Mouse (Mus musculus): Measurements from ENCODE around the gene Gm20388. TPM values are rescaled to one million over a fixed set of nuclear protein-coding genes. Genes with fewer than 3 reads are reported as not detected.

Gene Gm20388
- polyA plus RNA-seq, 1 experiment from 2014 or later: 3.6 TPM

DNA sequence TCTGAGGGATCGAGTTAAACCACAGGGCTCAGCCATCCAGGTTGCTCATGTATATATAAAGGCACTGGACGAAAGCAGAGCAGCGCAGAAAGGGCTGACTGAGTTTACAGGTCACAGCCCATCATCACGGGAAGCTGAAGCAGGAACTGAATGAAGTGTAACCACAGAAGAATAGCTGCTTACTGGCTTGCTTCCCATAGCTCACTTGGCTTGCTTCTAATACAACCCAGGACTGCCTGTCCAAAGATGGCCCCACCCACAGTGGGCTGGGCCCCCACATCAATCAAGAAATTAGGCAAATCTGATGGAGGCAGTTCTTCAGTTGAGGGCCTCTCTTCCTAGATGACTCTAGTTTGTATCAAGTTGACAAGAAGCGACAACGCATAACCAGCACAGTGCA is 4336.9 kb downstream of the Gm20388 start:
- H3K36me3 ChIP-seq (replicated peaks): peaks cover 50% of the 10 kb centered on the region
- DNase-seq (ENCODE audit: low spot score): no peak
- H3K27me3 ChIP-seq (replicated peaks; ENCODE audit: low read depth, poor library complexity, severe bottlenecking): no peaks in the 10 kb centered on the region
- WGBS: 93% methylated on average over 6 of the region's 6 CpGs
- H3K4me3 ChIP-seq: no peak overlapping the region
- peaks cover 6% of the 10 kb centered on the region for H3K9me3 ChIP-seq
- H3K27ac ChIP-seq (replicated peaks): no peak overlapping the region
- peaks cover 20% of the 10 kb centered on the region for H3K4me1 ChIP-seq

DNA sequence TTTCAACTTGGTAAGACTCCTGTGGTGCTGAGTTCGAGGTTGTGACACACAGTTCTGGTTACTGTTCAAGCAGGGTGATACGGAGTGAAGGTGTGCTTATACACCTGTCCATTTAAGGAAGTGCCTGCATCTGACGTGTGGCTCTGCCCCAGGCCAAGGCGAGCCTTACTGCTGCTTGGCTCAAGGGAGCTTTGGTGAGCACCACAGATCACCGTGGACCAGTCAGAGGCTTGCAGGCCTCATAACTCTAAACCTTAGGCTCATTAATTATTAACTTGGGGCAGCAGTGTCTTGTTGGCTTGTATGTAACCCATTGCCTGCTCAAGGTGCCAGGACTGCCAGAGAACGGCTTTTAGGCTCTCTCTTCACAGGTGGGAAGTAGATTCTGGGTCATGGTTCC is 4338.0 kb downstream of the Gm20388 start:
- WGBS: 96% methylated on average over 6 of the region's 6 CpGs

DNA sequence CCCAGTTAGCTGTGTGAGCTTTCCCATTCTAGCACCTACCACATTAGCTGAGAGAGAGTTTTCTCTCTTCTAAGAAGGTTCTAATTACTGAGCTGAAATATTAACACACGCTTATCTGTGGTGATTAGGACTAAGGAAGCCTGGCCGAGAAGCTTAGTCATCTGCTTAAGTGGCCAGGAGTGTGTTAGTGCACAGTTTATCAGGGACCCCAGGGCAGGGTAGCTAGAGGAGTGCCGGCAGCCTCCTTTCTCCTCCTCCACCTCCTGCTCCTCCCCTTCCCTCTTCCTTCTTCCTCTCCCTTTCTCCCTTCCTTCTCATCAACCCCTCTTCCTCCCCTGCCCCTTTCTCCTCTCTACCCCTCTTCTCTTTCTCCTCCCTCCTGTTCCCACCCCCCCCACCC is 4339.6 kb downstream of the Gm20388 start:
- Histone ChIP-seq H3K4me1 (peaks cover 24% of the 10 kb centered on the region), H3K36me3 (replicated peaks) (peaks cover 28% of the 10 kb centered on the region), H3K4me3 (no peak overlapping the region), H3K9me3 (no peaks in the 10 kb centered on the region), H3K27me3 (replicated peaks; ENCODE audit: low read depth, poor library complexity, severe bottlenecking) (no peaks in the 10 kb centered on the region), H3K27ac (replicated peaks) (peak overlapping the region; percentile 73)
- no peak for DNase-seq (ENCODE audit: low spot score)
- WGBS: 47% methylated on average over 3 of the region's 3 CpGs

More for the DNA sequence above, 4338.0 kb downstream of the Gm20388 start:
- no peak overlapping the region for H3K27ac ChIP-seq (replicated peaks)
- H3K4me1 ChIP-seq: peaks cover 24% of the 10 kb centered on the region
- H3K4me3 ChIP-seq: no peak overlapping the region
- H3K27me3 ChIP-seq (replicated peaks; ENCODE audit: low read depth, poor library complexity, severe bottlenecking): no peaks in the 10 kb centered on the region
- no peak for DNase-seq (ENCODE audit: low spot score)
- H3K9me3 ChIP-seq: peaks cover 4% of the 10 kb centered on the region
- peaks cover 39% of the 10 kb centered on the region for H3K36me3 ChIP-seq (replicated peaks)

DNA sequence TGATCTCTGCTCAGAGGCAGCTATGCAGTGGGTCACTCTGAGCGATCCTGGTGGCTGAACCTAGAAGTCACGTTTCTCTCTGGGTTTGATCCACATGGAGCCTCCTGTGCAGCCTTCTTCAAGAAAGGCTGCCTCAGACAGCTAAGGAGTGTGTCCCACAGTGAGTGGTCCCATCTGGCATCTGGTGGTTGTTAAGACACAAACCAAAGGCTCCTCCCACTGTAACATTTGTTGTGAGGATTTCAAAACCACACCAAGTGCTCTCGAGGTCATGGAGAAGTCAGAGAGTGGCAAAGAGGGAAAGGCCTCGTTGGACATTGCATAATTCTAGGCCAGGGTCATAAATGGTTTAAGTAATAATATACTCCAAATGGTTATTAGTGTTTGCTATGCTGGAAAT is 4340.1 kb downstream of the Gm20388 start:
- Histone ChIP-seq H3K27me3 (replicated peaks; ENCODE audit: low read depth, poor library complexity, severe bottlenecking) (no peaks in the 10 kb centered on the region), H3K4me3 (no peak overlapping the region), H3K27ac (replicated peaks) (peak overlapping the region; percentile 73), H3K9me3 (no peaks in the 10 kb centered on the region), H3K36me3 (replicated peaks) (peaks cover 26% of the 10 kb centered on the region), H3K4me1 (peaks cover 24% of the 10 kb centered on the region)
- peak; percentile 33 for DNase-seq (ENCODE audit: low spot score)
- WGBS: 34% methylated on average over 4 of the region's 4 CpGs

DNA sequence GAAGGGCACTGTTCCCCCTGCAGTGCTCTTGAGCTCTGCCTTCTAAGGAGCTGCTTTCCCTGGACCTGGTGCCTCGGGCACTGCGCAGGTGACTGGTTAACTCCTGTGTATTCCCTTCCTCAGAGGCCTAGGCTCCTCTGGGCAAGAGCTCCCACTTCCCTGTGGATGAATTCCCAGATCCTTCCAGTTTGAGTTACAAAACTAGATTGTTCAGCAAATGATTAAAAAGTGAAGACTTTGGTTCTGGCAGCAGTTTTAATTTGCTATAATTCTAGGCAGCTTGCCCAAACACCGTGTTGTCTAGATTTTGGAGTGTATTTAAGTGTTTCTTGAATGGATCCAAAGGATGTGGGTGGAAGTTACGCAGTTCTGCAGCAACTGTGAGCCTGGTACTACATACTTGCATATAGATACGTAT is 4341.9 kb downstream of the Gm20388 start:
- no peak overlapping the region for H3K27ac ChIP-seq (replicated peaks)
- no peaks in the 10 kb centered on the region for H3K9me3 ChIP-seq
- H3K36me3 ChIP-seq (replicated peaks): peaks cover 17% of the 10 kb centered on the region
- WGBS: 93% methylated on average over 5 of the region's 5 CpGs
- no peaks in the 10 kb centered on the region for H3K27me3 ChIP-seq (replicated peaks; ENCODE audit: low read depth, poor library complexity, severe bottlenecking)
- H3K4me1 ChIP-seq: peaks cover 34% of the 10 kb centered on the region
- DNase-seq (ENCODE audit: low spot score): no peak
- no peak overlapping the region for H3K4me3 ChIP-seq

DNA sequence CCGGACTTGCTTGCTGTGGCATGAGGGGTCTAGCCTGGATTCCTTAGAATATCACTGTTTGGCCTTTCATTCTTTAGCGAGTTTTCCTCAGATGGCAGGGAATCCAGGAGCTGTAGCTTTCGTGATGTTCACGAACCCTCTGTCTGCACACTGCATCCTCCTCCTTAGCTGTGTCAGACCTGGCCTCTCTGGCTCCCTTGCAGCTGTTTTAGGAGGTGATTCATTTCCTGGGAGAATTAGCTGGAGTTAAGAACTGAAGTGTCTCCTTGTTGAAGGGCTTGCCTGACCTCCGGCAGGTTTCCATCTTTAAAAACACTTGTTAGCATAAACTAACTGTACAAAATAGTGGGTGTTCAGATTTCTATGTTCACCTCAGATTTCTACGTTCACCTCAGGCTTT is 4343.3 kb downstream of the Gm20388 start:
- H3K9me3 ChIP-seq: no peaks in the 10 kb centered on the region
- H3K4me3 ChIP-seq: no peak overlapping the region
- no peaks in the 10 kb centered on the region for H3K27me3 ChIP-seq (replicated peaks; ENCODE audit: low read depth, poor library complexity, severe bottlenecking)
- peak overlapping the region; percentile 11; the same call in 1 of the 2 replicates for H3K27ac ChIP-seq (replicated peaks)
- H3K4me1 ChIP-seq: peaks cover 37% of the 10 kb centered on the region
- WGBS: 93% methylated on average over 6 of the region's 6 CpGs
- no peak for DNase-seq (ENCODE audit: low spot score)
- peaks cover 12% of the 10 kb centered on the region; the same call in 1 of the 2 replicates for H3K36me3 ChIP-seq (replicated peaks)

DNA sequence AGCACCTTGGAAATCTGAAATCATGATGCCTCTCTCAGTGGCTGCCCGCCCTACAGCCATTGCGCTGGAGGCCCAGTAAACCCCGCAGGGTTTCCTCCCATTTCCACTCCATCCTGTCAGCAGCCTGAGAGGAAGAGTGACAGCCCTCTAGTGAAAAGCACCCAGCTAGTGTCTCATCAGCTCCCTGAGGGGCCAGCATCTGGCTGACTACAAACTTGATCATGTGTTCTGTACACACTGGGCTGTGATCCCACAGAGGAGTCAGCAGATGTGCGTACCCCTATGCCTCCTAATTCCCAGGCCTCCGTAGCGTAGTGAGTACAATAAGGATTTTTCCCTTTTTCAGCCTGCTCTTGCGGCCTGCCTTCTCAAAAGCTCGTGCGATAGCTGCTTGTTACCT is 4346.2 kb downstream of the Gm20388 start:
- peaks cover 38% of the 10 kb centered on the region for H3K4me1 ChIP-seq
- 85% methylated on average over 9 of the region's 9 CpGs for WGBS
- H3K27me3 ChIP-seq (replicated peaks; ENCODE audit: low read depth, poor library complexity, severe bottlenecking): no peaks in the 10 kb centered on the region
- no peak overlapping the region for H3K27ac ChIP-seq (replicated peaks)
- H3K9me3 ChIP-seq: no peaks in the 10 kb centered on the region
- peaks cover 12% of the 10 kb centered on the region for H3K36me3 ChIP-seq (replicated peaks)
- no peak overlapping the region for H3K4me3 ChIP-seq
- no peak for DNase-seq (ENCODE audit: low spot score)

DNA sequence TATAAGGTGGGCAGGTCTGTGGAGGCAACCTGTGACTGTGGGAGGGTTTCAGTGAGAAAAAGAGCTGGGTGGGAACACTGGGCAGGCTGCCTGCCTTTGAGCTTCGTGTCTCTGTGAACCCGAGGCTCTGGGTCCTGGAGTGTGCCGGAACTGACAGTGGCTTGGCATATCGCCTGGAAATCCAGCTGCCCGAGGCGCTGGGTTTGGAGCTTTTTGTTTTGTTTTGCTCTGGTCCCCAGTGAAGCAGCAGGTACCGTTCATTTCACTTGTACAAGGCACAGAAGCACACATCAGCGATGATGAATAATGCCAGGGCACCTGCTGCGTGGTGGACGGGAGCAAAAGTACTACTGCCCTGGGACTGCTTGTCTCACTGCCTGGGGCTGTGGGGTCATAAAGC is 4346.7 kb downstream of the Gm20388 start:
- H3K27ac ChIP-seq (replicated peaks): 0 out of 2 replicates have a peak overlapping the region, but pooled peaks have one; percentile 7
- H3K36me3 ChIP-seq (replicated peaks): peaks cover 12% of the 10 kb centered on the region
- H3K4me3 ChIP-seq: no peak overlapping the region
- no peaks in the 10 kb centered on the region for H3K9me3 ChIP-seq
- H3K4me1 ChIP-seq: peaks cover 38% of the 10 kb centered on the region
- 91% methylated on average over 10 of the region's 10 CpGs for WGBS
- DNase-seq (ENCODE audit: low spot score): no peak
- no peaks in the 10 kb centered on the region for H3K27me3 ChIP-seq (replicated peaks; ENCODE audit: low read depth, poor library complexity, severe bottlenecking)

DNA sequence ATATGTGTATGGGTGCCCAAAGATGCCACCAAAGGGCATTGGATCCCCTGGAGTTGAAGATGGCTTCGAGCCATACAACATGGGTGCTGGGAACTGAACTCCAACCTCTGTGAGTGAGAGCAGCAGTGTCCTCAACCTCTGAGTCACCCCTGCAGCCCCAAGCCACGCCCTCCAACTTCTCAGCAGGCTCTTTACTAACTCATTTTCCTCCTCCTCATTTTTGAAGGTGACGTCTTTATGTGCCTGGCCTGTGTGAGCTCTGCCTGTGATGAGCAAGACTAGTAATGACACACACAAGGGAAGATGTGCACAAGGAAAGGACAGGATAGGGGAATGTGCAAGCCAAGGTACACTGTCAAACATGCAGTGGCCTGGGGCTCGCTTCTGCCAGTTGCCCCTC is 4348.5 kb downstream of the Gm20388 start:
- WGBS: 87% methylated on average over 4 of the region's 4 CpGs
- no peak for DNase-seq (ENCODE audit: low spot score)
- no peak overlapping the region for H3K27ac ChIP-seq (replicated peaks)
- peaks cover 45% of the 10 kb centered on the region for H3K4me1 ChIP-seq
- H3K9me3 ChIP-seq: no peaks in the 10 kb centered on the region
- H3K36me3 ChIP-seq (replicated peaks): peaks cover 12% of the 10 kb centered on the region
- H3K27me3 ChIP-seq (replicated peaks; ENCODE audit: low read depth, poor library complexity, severe bottlenecking): no peaks in the 10 kb centered on the region
- H3K4me3 ChIP-seq: no peak overlapping the region

DNA sequence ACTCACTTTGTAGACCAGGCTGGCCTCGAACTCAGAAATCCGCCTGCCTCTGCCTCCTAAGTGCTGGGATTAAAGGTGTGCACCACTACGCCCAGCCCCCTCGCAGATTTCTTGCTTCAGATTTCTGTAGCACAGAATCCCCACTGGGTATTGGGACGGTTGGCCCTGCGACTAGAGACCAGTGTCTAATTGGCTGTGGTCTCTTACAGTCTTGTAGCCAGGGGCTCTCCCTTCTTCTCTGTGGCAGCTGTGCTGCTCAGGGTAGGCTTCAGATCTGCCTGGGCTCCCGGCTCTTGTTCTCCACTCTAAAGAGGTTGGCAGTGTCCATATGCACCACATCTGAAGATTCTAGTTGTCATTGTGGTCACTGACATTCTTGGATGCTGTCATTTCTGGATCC is 4349.3 kb downstream of the Gm20388 start:
- Histone ChIP-seq H3K4me3 (no peak overlapping the region), H3K36me3 (replicated peaks) (peaks cover 11% of the 10 kb centered on the region), H3K9me3 (no peaks in the 10 kb centered on the region), H3K27me3 (replicated peaks; ENCODE audit: low read depth, poor library complexity, severe bottlenecking) (no peaks in the 10 kb centered on the region), H3K27ac (replicated peaks) (no peak overlapping the region), H3K4me1 (peaks cover 52% of the 10 kb centered on the region)
- 81% methylated on average over 7 of the region's 7 CpGs for WGBS
- DNase-seq (ENCODE audit: low spot score): no peak

DNA sequence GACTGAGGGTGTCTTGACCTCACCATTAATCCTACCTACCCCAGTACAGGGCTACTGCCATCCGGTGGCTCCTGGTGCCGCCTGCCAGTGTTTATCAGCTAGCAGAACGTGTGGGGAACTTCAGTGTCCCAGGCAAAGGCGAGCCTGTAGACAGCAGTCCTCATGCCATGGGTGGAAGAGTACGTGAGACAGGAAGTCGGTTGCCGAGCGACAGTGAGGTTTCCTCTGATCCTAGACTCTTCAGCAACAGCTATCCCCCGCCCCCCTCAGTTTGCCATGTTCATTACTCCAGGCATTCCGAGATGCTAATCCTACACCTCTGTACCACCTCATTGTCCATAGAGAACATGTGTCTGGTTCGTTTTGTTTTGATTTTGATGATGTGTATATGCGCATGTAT is 4349.7 kb downstream of the Gm20388 start:
- no peak overlapping the region for H3K4me3 ChIP-seq
- no peak overlapping the region for H3K27ac ChIP-seq (replicated peaks)
- peaks cover 7% of the 10 kb centered on the region; the same call in 1 of the 2 replicates for H3K36me3 ChIP-seq (replicated peaks)
- peaks cover 57% of the 10 kb centered on the region for H3K4me1 ChIP-seq
- H3K9me3 ChIP-seq: no peaks in the 10 kb centered on the region
- no peaks in the 10 kb centered on the region for H3K27me3 ChIP-seq (replicated peaks; ENCODE audit: low read depth, poor library complexity, severe bottlenecking)
- DNase-seq (ENCODE audit: low spot score): no peak
- 62% methylated on average over 12 of the region's 12 CpGs for WGBS

DNA sequence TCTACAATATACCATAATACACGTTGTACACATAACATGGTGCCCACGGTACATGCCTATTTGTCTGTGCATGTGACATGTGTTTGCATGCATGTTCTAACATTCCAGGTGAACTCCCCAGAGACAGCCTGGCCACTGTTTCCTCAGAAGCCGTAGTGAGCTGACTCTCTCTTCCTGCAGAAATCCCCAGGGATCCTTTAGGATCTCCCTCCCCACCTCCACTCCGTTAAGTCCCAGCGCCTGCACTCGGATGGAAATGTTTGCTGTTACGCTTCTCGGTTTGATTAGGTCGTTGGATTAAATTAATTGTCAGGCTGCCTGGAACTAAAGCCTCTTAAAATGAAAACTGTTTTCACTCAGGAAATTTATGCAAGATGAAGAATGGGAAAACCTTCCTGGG is 4352.4 kb downstream of the Gm20388 start:
- no peak overlapping the region for H3K4me3 ChIP-seq
- H3K27ac ChIP-seq (replicated peaks): no peak overlapping the region
- 67% methylated on average over 9 of the region's 9 CpGs for WGBS
- no peak for DNase-seq (ENCODE audit: low spot score)
- peaks cover 4% of the 10 kb centered on the region; the same call in 1 of the 2 replicates for H3K36me3 ChIP-seq (replicated peaks)
- H3K9me3 ChIP-seq: no peaks in the 10 kb centered on the region
- peaks cover 51% of the 10 kb centered on the region for H3K4me1 ChIP-seq
- no peaks in the 10 kb centered on the region for H3K27me3 ChIP-seq (replicated peaks; ENCODE audit: low read depth, poor library complexity, severe bottlenecking)

DNA sequence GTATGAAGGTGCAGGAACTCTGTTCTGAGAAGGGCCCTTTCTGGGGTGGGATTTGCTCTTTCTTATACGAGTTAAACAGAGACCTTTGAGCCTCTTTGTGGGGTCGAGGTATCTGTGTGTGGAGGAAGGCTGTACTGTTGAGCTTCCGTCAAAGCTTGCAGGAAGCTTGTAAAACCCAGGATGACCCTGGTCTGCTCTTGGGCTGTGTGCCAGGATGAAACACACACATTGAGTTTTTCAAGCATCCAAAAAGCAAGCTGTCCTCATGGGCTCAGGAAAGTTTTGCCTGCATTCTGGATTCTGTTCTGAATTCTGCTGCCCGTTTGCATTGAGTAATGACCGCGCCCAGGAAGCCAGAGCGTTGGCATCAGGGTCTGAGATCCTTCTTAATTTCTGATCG is 4353.4 kb downstream of the Gm20388 start:
- Histone ChIP-seq H3K36me3 (replicated peaks) (peaks cover 5% of the 10 kb centered on the region; the same call in 1 of the 2 replicates), H3K27me3 (replicated peaks; ENCODE audit: low read depth, poor library complexity, severe bottlenecking) (no peaks in the 10 kb centered on the region), H3K27ac (replicated peaks) (0 out of 2 replicates have a peak overlapping the region, but pooled peaks have one; percentile 4), H3K9me3 (no peaks in the 10 kb centered on the region), H3K4me3 (no peak overlapping the region), H3K4me1 (peaks cover 48% of the 10 kb centered on the region)
- no peak for DNase-seq (ENCODE audit: low spot score)
- WGBS: 88% methylated on average over 8 of the region's 8 CpGs

Measured in embryonic facial prominence, embryonic 10.5 days (tissue).